Mouse (Mus musculus): ENCODE results near the gene Pacsin2. TPM values are rescaled to one million over a fixed set of nuclear protein-coding genes. Genes with fewer than 3 reads are reported as not detected.

Pacsin2 gene
- total and polyA plus RNA-seq, 3 experiments, result 48.4 to 85.5 (median 53.7) TPM

DNA sequence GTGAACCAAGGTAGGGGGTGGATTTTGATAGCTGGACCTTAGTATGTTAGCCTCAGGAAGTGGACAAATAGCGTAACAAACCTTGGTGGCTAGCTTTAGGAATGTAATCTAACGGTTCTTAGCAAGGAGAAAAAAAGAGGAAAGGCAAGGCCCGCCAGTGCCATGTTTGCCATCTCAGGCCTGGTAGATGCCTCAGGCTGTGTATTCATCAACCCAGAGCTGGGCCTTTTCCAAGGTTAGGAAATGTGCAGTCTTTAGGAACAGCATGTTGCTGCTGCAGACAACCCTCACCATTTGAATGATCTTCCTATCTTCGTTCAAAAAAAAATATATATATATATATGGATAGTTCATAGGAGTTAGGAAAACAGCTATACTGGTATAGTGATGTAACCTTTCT lies 112.9 kb downstream of the Pacsin2 start:
- dilution Hi-C loops (cut with MboI; ENCODE audit: extremely low pct_ligation_motif_present, extremely low pct_unique_long_range_greater_than_20kb, low sequenced_read_pairs), result no loop called here
- Histone ChIP-seq H3K4me2 (ENCODE audit: insufficient read depth, low read depth, poor library complexity, severe bottlenecking) (no peak overlapping the region), H3K27ac (ENCODE audit: insufficient read depth, low read depth) (no peak overlapping the region), H3K36me3 (replicated peaks in 1 of 2; ENCODE audit: control insufficient read depth in 1 of 2, insufficient read depth in 1 of 2, low read length in 1 of 2) (peaks cover 0 to 1% of the 10 kb centered on the region in 2 experiments), H3K4me1 (ENCODE audit: control insufficient read depth in 1 of 2, insufficient read depth in 2 of 2) (peaks cover 3 to 21% of the 10 kb centered on the region in 2 experiments), H3K27me3 (replicated peaks) (peaks cover 3% of the 10 kb centered on the region), H3K9ac (ENCODE audit: insufficient read depth, low read depth) (no peak overlapping the region), H3K9me3 (replicated peaks; ENCODE audit: low read length) (no peaks in the 10 kb centered on the region), H3K79me2 (replicated peaks; ENCODE audit: control insufficient read depth, extremely low read depth, insufficient read depth, poor library complexity, severe bottlenecking) (no peaks in the 10 kb centered on the region), H3K4me3 (replicated peaks in 1 of 3; ENCODE audit: low read depth in 2 of 3, low read length in 2 of 3, poor library complexity in 1 of 3) (no peak overlapping the region)
- no peak for DNase-seq (ENCODE audit: extremely low read depth)
- TF ChIP-seq POLR2AphosphoS2 (IDR thresholded peaks at IDR 0.05; ENCODE audit: low read depth, low read length) (no peak), RCOR1 (conservative IDR thresholded peaks at IDR 0.05; ENCODE audit: low read depth, low read length) (no peak), TCF12 (IDR thresholded peaks at IDR 0.05; ENCODE audit: low read depth, low read length) (no peak), PAX5 (IDR thresholded peaks at IDR 0.05; ENCODE audit: low read length) (no peak), SIN3A (IDR thresholded peaks at IDR 0.05; ENCODE audit: low read length) (no peak), IRF4 (IDR thresholded peaks at IDR 0.05; ENCODE audit: low read depth, low read length) (no peak), CHD2 (IDR thresholded peaks at IDR 0.05; ENCODE audit: low read length) (no peak), TBP (conservative IDR thresholded peaks at IDR 0.05; ENCODE audit: low read depth, low read length) (no peak), MXI1 (IDR thresholded peaks at IDR 0.05; ENCODE audit: low read depth, low read length) (no peak), ELF1 (IDR thresholded peaks at IDR 0.05; ENCODE audit: low read depth, low read length) (no peak), MYC (IDR thresholded peaks at IDR 0.05; ENCODE audit: low read depth, low read length) (no peak)
- in situ Hi-C loops (cut with MboI; ENCODE audit: low pct_ligation_motif_present, low pct_unique_long_range_greater_than_20kb, low sequenced_read_pairs), result no loop called here

DNA sequence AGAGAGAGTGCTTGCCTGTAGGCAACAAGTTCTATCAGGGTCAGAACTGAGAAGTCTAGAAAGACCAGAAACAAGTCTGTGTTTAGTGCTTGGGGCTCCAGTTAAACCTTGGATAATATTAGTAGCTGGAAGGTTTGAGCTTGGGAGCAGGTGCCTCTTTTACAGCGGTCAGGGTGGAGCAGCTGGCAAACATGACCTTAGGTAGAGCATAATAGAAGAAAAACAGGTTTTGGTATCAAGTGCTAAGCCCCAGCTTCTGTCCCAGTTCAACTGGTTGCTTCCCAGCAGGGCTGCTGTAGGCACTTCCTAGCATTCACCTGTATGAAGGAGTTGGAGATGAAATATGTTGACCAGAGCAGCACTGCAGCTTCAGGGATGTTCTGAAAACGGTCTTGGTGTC lies 113.5 kb downstream of the Pacsin2 start:
- in situ Hi-C loops (cut with MboI; ENCODE audit: low pct_ligation_motif_present, low pct_unique_long_range_greater_than_20kb, low sequenced_read_pairs) (no loop called here), dilution Hi-C loops (cut with MboI; ENCODE audit: extremely low pct_ligation_motif_present, extremely low pct_unique_long_range_greater_than_20kb, low sequenced_read_pairs) (no loop called here)
- peaks cover 0 to 8% of the 10 kb centered on the region in 2 experiments for H3K36me3 ChIP-seq (replicated peaks in 1 of 2; ENCODE audit: control insufficient read depth in 1 of 2, insufficient read depth in 1 of 2, low read length in 1 of 2)
- H3K27me3 ChIP-seq (replicated peaks), result peaks cover 3% of the 10 kb centered on the region
- H3K4me3 ChIP-seq (replicated peaks in 1 of 3; ENCODE audit: low read depth in 2 of 3, low read length in 2 of 3, poor library complexity in 1 of 3), result no peak overlapping the region
- peak overlapping the region; percentile 9; the same call in 1 of the 2 replicates for H3K4me2 ChIP-seq (ENCODE audit: insufficient read depth, low read depth, poor library complexity, severe bottlenecking)
- H3K79me2 ChIP-seq (replicated peaks; ENCODE audit: control insufficient read depth, extremely low read depth, insufficient read depth, poor library complexity, severe bottlenecking), result no peaks in the 10 kb centered on the region
- H3K27ac ChIP-seq (ENCODE audit: insufficient read depth, low read depth), result no peak overlapping the region
- H3K4me1 ChIP-seq (ENCODE audit: control insufficient read depth in 1 of 2, insufficient read depth in 2 of 2), result peaks cover 3 to 19% of the 10 kb centered on the region in 2 experiments
- no peaks in the 10 kb centered on the region for H3K9me3 ChIP-seq (replicated peaks; ENCODE audit: low read length)
- H3K9ac ChIP-seq (ENCODE audit: insufficient read depth, low read depth), result no peak overlapping the region
- TF ChIP-seq CHD1 (IDR thresholded peaks at IDR 0.05; ENCODE audit: low read depth, low read length), result no peak
- no peak for TF ChIP-seq IRF4 (IDR thresholded peaks at IDR 0.05; ENCODE audit: low read depth, low read length)
- TF ChIP-seq BHLHE40 (IDR thresholded peaks at IDR 0.05; ENCODE audit: low read depth, low read length), result no peak
- no peak for TF ChIP-seq MEF2A (IDR thresholded peaks at IDR 0.05; ENCODE audit: borderline replicate concordance, low read depth, low read length)
- no peak for TF ChIP-seq ELF1 (IDR thresholded peaks at IDR 0.05; ENCODE audit: low read depth, low read length)
- TF ChIP-seq MAFK (IDR thresholded peaks at IDR 0.05; ENCODE audit: insufficient replicate concordance, low read length), result no peak
- no peak for TF ChIP-seq HCFC1 (IDR thresholded peaks at IDR 0.05; ENCODE audit: low read depth, low read length)
- TF ChIP-seq CHD2 (IDR thresholded peaks at IDR 0.05; ENCODE audit: low read length), result no peak
- TF ChIP-seq TCF12 (IDR thresholded peaks at IDR 0.05; ENCODE audit: low read depth, low read length), result no peak
- TF ChIP-seq ZMIZ1 (IDR thresholded peaks at IDR 0.05; ENCODE audit: low read depth, low read length), result no peak
- TF ChIP-seq ZNF384 (IDR thresholded peaks at IDR 0.05; ENCODE audit: low read depth, low read length), result no peak
- TF ChIP-seq POLR2A (IDR thresholded peaks at IDR 0.05; ENCODE audit: low read depth, low read length), result no peak
- no peak for TF ChIP-seq CTCF (conservative IDR thresholded peaks at IDR 0.05 in 1 of 2, IDR thresholded peaks at IDR 0.05 in 1 of 2; ENCODE audit: low read depth in 2 of 2, low read length in 2 of 2)
- no peak for DNase-seq (ENCODE audit: extremely low read depth)

Data from CH12.LX (cell line).